Mouse (Mus musculus) lung, embryonic 16.5 days (tissue): ENCODE data around the gene Pcp4l1. TPM values are rescaled to one million over a fixed set of nuclear protein-coding genes. Genes with fewer than 3 reads are reported as not detected.

Source experiments
- ATAC-seq: fragments of 200-750 bp; cut with Nextera tagmentation; 2 replicates; pipeline ENCODE4 v1.8.0; 2017; ENCODE audit warnings: low read depth, mild to moderate bottlenecking, moderate library complexity
- H3K27ac ChIP-seq: fragments of 300-500 bp; sonication (generic); 2 replicates; pipeline ENCODE4 v1.5.1; 2014; ENCODE audit warnings: mild to moderate bottlenecking, control low read depth, low read length
- H3K27me3 ChIP-seq: fragments of 300-500 bp; sonication (generic); 2 replicates; pipeline ENCODE4 v1.6.1; 2014; ENCODE audit warnings: low read depth, low read length, mixed read lengths; ENCODE audit not compliant: control insufficient read depth, insufficient read depth
- H3K36me3 ChIP-seq: fragments of 300-500 bp; sonication (generic); 2 replicates; pipeline ENCODE4 v1.6.1; 2014; ENCODE audit warnings: low read length; ENCODE audit not compliant: control insufficient read depth, insufficient read depth
- H3K4me1 ChIP-seq: fragments of 300-500 bp; sonication (generic); replicated peaks from 2 replicates; pipeline ENCODE4 v1.6.1; 2014; ENCODE audit warnings: low read length, mixed read lengths; ENCODE audit not compliant: control insufficient read depth, insufficient read depth
- H3K4me2 ChIP-seq: fragments of 300-500 bp; sonication (generic); 2 replicates; pipeline ENCODE4 v1.6.1; 2014; ENCODE audit warnings: low read depth, low read length, control low read depth
- H3K4me3 ChIP-seq: fragments of 300-500 bp; sonication (generic); 2 replicates; pipeline ENCODE4 v1.5.1; 2014; ENCODE audit warnings: mild to moderate bottlenecking, low read length, control low read depth
- H3K9ac ChIP-seq: fragments of 300-500 bp; sonication (generic); 2 replicates; pipeline ENCODE4 v1.6.1; 2014; ENCODE audit warnings: low read length, control low read depth
- H3K9me3 ChIP-seq: fragments of 300-500 bp; sonication (generic); 2 replicates; pipeline ENCODE4 v1.6.1; 2016; ENCODE audit warnings: low read length; ENCODE audit not compliant: control insufficient read depth
- WGBS: fragments of 180-500 bp; shearing (Covaris S2); extraction: QIAGEN DNeasy Blood & Tissue Kit; methylation state at CpG from one replicate; pipeline ENCODE4 v1.1.7; 2014; 5-methylcytosine and 5-hydroxymethylcytosine counted together
- polyA plus RNA-seq: library from polyadenylated mRNA; unstranded; fragments of >200 nt; fragmentation: Nextera tagmentation; extraction: Ambion mirVana; gene quantifications from 2 replicates; pipeline ENCODE4 v1.2.1, GENCODE M21; 2015

The Pcp4l1 gene
- polyA plus RNA-seq, 1 experiment from 2014 or later: 6.6 TPM

DNA sequence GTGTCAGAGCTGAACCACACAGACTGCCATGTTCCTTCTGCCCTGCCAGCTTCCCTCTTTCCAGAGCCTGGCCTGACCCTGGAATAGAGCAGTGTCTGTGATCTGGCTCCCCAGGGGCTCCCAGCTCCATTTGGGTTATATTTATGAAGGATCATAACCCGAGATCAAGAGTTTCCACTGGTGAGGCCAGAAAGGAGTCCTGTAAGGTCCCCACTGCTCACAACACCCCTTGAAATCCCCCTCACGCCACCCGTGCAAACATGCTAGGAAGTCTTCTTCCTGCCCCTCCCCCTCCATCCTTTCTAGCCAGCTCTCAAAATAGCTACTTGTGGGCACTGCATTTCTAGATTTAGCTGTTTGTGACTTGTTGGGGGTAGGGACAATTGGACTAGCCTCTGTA lies 12.4 kb downstream of the Pcp4l1 start:
- no peaks in the 10 kb centered on the region for H3K9me3 ChIP-seq
- no peak overlapping the region; the same call in 1 of the 2 replicates for H3K27ac ChIP-seq
- H3K27me3 ChIP-seq: no peaks in the 10 kb centered on the region
- no peak overlapping the region for H3K4me2 ChIP-seq
- 39% methylated on average over 3 of the region's 3 CpGs for WGBS
- H3K4me1 ChIP-seq: no peaks in the 10 kb centered on the region
- H3K4me3 ChIP-seq: no peak overlapping the region
- H3K36me3 ChIP-seq: no peaks in the 10 kb centered on the region
- peak; percentile 45; the same call in 1 of the 2 replicates for ATAC-seq
- H3K9ac ChIP-seq: no peak overlapping the region

GRCm38 (mm10) chr1:171183025-171183424 lies 13.0 kb downstream of the Pcp4l1 start:
- Histone ChIP-seq H3K4me2 (no peak overlapping the region), H3K27ac (no peak overlapping the region), H3K4me3 (no peak overlapping the region), H3K9me3 (no peaks in the 10 kb centered on the region), H3K4me1 (no peaks in the 10 kb centered on the region), H3K36me3 (no peaks in the 10 kb centered on the region), H3K9ac (no peak overlapping the region), H3K27me3 (no peaks in the 10 kb centered on the region)
- 74% methylated on average over 3 of the region's 3 CpGs for WGBS
- ATAC-seq: no peak

GRCm38 (mm10) chr1:171179487-171180171 lies 16.4 kb downstream of the Pcp4l1 start:
- no peaks in the 10 kb centered on the region for H3K27me3 ChIP-seq
- H3K4me1 ChIP-seq: no peaks in the 10 kb centered on the region
- no peak overlapping the region for H3K4me3 ChIP-seq
- no peak overlapping the region for H3K9ac ChIP-seq
- ATAC-seq: no peak
- H3K9me3 ChIP-seq: no peaks in the 10 kb centered on the region
- 51% methylated on average over 5 of the region's 5 CpGs for WGBS
- no peak overlapping the region for H3K27ac ChIP-seq
- H3K36me3 ChIP-seq: no peaks in the 10 kb centered on the region
- H3K4me2 ChIP-seq: no peak overlapping the region

DNA sequence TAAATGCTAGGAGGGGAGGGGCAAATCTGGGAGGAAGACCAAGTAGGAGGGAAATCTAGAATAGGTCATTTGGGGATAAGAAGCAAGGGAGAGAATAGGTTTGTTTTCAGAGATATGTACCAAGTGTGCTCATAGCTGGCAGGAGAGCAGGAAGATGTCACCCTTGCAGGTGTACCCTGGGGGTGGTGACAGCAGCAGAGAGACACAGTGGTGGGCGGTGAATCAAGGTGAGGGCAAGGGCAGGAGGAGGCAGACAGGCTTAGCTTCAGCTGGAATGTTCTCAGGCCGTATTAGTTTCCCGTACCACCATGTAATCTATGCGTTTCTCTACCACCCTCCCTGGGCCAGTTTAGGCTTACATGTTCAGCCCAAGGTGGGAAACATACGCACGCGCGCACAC lies 23.3 kb downstream of the Pcp4l1 start:
- H3K9ac ChIP-seq: no peak overlapping the region
- no peaks in the 10 kb centered on the region for H3K9me3 ChIP-seq
- 92% methylated on average over 8 of the region's 8 CpGs for WGBS
- no peak overlapping the region for H3K4me3 ChIP-seq
- H3K27ac ChIP-seq: no peak overlapping the region
- H3K27me3 ChIP-seq: no peaks in the 10 kb centered on the region
- H3K36me3 ChIP-seq: no peaks in the 10 kb centered on the region
- no peaks in the 10 kb centered on the region for H3K4me1 ChIP-seq
- ATAC-seq: no peak
- no peak overlapping the region for H3K4me2 ChIP-seq

DNA sequence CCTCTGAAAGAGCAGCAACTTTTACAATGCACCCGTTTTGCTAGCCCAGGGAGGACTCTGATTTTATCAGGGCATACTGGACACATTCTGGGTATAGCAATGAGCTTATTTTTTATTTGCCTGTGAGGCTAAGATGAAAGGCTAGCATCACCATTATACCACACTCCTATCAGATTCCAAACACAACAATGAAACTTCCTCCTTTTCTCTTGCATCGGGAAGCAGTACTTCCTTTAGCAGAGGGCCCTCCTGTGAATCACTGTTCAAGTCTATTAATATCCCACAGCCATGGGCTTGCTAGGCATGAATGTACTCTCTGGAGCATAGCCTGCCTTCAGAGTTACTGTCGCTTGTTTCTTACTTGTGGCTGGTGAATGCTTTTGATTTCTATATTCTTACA lies 24.9 kb downstream of the Pcp4l1 start:
- no peaks in the 10 kb centered on the region for H3K27me3 ChIP-seq
- no peak overlapping the region for H3K4me3 ChIP-seq
- H3K9me3 ChIP-seq: no peaks in the 10 kb centered on the region
- no peaks in the 10 kb centered on the region for H3K4me1 ChIP-seq
- no peak overlapping the region for H3K4me2 ChIP-seq
- WGBS: 54% methylated on average over 3 of the region's 3 CpGs
- no peaks in the 10 kb centered on the region for H3K36me3 ChIP-seq
- H3K27ac ChIP-seq: peak overlapping the region; percentile 86
- no peak overlapping the region for H3K9ac ChIP-seq
- peak; percentile 67; the same call in 1 of the 2 replicates for ATAC-seq

DNA sequence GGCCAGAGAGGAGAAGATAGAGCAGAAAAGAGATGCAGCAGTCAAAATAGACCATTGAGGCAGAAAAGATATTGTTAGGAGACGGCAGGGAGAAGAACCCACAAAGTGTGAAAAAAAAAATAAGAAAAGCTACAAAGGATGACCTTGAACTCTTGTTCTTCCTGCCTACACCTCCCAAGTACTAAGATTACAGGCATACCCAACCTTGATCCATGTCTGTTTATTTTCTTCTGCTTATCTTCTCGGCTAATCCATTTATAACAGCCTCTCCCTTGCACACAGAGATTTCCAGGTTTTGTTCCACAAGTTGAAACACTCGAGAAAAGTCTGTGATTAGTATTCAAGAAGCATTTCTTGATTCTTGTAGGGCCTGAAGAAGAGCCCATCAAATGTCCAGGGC lies 26.2 kb downstream of the Pcp4l1 start:
- WGBS: 30% methylated on average over 3 of the region's 3 CpGs
- no peaks in the 10 kb centered on the region for H3K9me3 ChIP-seq
- no peaks in the 10 kb centered on the region for H3K36me3 ChIP-seq
- no peak overlapping the region for H3K4me3 ChIP-seq
- H3K9ac ChIP-seq: no peak overlapping the region
- H3K4me2 ChIP-seq: no peak overlapping the region
- no peaks in the 10 kb centered on the region for H3K4me1 ChIP-seq
- no peak for ATAC-seq
- no peak overlapping the region for H3K27ac ChIP-seq
- no peaks in the 10 kb centered on the region for H3K27me3 ChIP-seq

GRCm38 (mm10) chr1:171168906-171169305 lies 27.2 kb downstream of the Pcp4l1 start:
- no peak overlapping the region for H3K4me2 ChIP-seq
- H3K27me3 ChIP-seq: no peaks in the 10 kb centered on the region
- H3K9me3 ChIP-seq: no peaks in the 10 kb centered on the region
- H3K9ac ChIP-seq: no peak overlapping the region
- H3K4me1 ChIP-seq: no peaks in the 10 kb centered on the region
- ATAC-seq: no peak
- no peak overlapping the region for H3K27ac ChIP-seq
- H3K4me3 ChIP-seq: no peak overlapping the region
- 85% methylated on average over 12 of the region's 12 CpGs for WGBS
- no peaks in the 10 kb centered on the region for H3K36me3 ChIP-seq

DNA sequence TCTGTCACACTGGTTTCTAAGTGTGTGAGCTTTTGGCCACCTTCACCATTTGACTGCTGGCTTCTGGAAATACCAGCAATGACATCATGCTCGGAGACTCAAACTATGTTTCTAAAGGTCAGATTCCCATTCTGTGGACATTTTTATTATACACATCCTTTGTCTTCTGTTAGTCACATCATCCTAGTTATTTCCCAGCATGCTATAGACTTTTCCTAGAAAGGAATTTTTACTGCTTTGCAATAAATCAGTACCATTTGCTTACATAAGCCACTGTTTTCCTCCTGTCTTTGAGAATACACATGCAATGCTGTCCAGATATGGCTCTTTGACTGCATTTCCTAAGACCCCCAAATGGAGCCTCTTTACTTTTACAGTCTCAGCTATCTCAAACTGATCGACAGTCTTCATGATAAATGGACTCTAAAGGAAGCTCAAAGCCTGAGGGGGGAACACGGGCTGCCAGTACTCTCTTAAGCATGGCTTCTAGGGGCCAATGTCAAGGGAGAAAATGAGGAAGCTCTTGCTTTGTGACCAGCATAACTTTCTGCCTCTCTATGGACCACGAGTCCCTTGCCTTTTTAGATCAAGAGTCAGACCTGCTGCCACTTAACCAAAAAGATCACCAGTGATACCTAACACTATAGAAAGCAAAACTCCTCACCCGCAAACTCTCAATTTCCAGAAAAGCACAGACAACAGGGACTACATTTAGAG lies 30.3 kb downstream of the Pcp4l1 start:
- Histone ChIP-seq H3K36me3 (no peaks in the 10 kb centered on the region), H3K27ac (no peak overlapping the region), H3K27me3 (no peaks in the 10 kb centered on the region), H3K9me3 (no peaks in the 10 kb centered on the region), H3K4me1 (no peaks in the 10 kb centered on the region; the same call in 1 of the 2 replicates), H3K4me2 (no peak overlapping the region), H3K9ac (no peak overlapping the region), H3K4me3 (no peak overlapping the region)
- WGBS: 56% methylated on average over 5 of the region's 5 CpGs
- ATAC-seq: no peak

GRCm38 (mm10) chr1:171164258-171164657 lies 31.8 kb downstream of the Pcp4l1 start:
- no peaks in the 10 kb centered on the region for H3K9me3 ChIP-seq
- 34% methylated on average over 3 of the region's 3 CpGs for WGBS
- no peaks in the 10 kb centered on the region for H3K36me3 ChIP-seq
- no peaks in the 10 kb centered on the region for H3K27me3 ChIP-seq
- no peak overlapping the region for H3K27ac ChIP-seq
- peaks cover 2% of the 10 kb centered on the region; the same call in 1 of the 2 replicates for H3K4me1 ChIP-seq
- H3K4me3 ChIP-seq: no peak overlapping the region
- no peak overlapping the region for H3K9ac ChIP-seq
- ATAC-seq: no peak
- no peak overlapping the region for H3K4me2 ChIP-seq
